Mouse (Mus musculus): ENCODE data around the gene Ifi47. TPM values are rescaled to one million over a fixed set of nuclear protein-coding genes. Genes with fewer than 3 reads are reported as not detected.

The Ifi47 gene
- polyA plus RNA-seq, 1 experiment from 2014 or later = 0.81 TPM

- no peaks in the 10 kb centered on the region for H3K4me1 ChIP-seq (ENCODE audit: control insufficient read depth, insufficient read depth, low read depth, low read length)
- WGBS = 88% methylated on average over 2 of the region's 2 CpGs
- no peaks in the 10 kb centered on the region for H3K27me3 ChIP-seq (replicated peaks; ENCODE audit: control insufficient read depth, insufficient read depth, low read length)
- H3K9ac ChIP-seq (ENCODE audit: low read depth, low read length) = no peak overlapping the region
- no peak for ATAC-seq
- H3K9me3 ChIP-seq (ENCODE audit: control insufficient read depth, low read length) = no peaks in the 10 kb centered on the region
- H3K36me3 ChIP-seq (ENCODE audit: control insufficient read depth, insufficient read depth, low read length) = no peaks in the 10 kb centered on the region
- no peak overlapping the region for H3K4me2 ChIP-seq (ENCODE audit: low read length)
- no peak overlapping the region for H3K27ac ChIP-seq (ENCODE audit: low read depth, low read length)
- no peak overlapping the region for H3K4me3 ChIP-seq (ENCODE audit: low read length)
These were observed 37.8 kb downstream of the Ifi47 start for GRCm38 (mm10) chr11:49114158-49114557.

- Histone ChIP-seq H3K9me3 (ENCODE audit: control insufficient read depth, low read length) (no peaks in the 10 kb centered on the region), H3K4me3 (ENCODE audit: low read length) (no peak within 1 kb of the TSS), H3K27ac (ENCODE audit: low read depth, low read length) (no peak within 1 kb of the TSS), H3K9ac (ENCODE audit: low read depth, low read length) (no peak within 1 kb of the TSS), H3K4me1 (ENCODE audit: control insufficient read depth, insufficient read depth, low read depth, low read length) (no peaks in the 10 kb centered on the region), H3K36me3 (ENCODE audit: control insufficient read depth, insufficient read depth, low read length) (no peaks in the 10 kb centered on the region), H3K4me2 (ENCODE audit: low read length) (no peak within 1 kb of the TSS), H3K27me3 (replicated peaks; ENCODE audit: control insufficient read depth, insufficient read depth, low read length) (no peaks in the 10 kb centered on the region)
- ATAC-seq = no peak
These were observed 38.4 kb downstream of the Ifi47 start, which contains the start of gene Olfr1396 for GRCm38 (mm10) chr11:49114774-49115173. Gene Olfr1396 (minus strand): TSS chr11:49114874.

- no peak overlapping the region for H3K4me2 ChIP-seq (ENCODE audit: low read length)
- H3K4me3 ChIP-seq (ENCODE audit: low read length) = no peak overlapping the region
- H3K9me3 ChIP-seq (ENCODE audit: control insufficient read depth, low read length) = no peaks in the 10 kb centered on the region
- no peak for ATAC-seq
- H3K36me3 ChIP-seq (ENCODE audit: control insufficient read depth, insufficient read depth, low read length) = no peaks in the 10 kb centered on the region
- WGBS = 88% methylated on average over 3 of the region's 3 CpGs
- no peaks in the 10 kb centered on the region for H3K4me1 ChIP-seq (ENCODE audit: control insufficient read depth, insufficient read depth, low read depth, low read length)
- H3K27ac ChIP-seq (ENCODE audit: low read depth, low read length) = no peak overlapping the region
- H3K27me3 ChIP-seq (replicated peaks; ENCODE audit: control insufficient read depth, insufficient read depth, low read length) = no peaks in the 10 kb centered on the region
- no peak overlapping the region for H3K9ac ChIP-seq (ENCODE audit: low read depth, low read length)
These were observed 43.2 kb downstream of the Ifi47 start for GRCm38 (mm10) chr11:49119635-49120034.

GRCm38 (mm10) chr11:49124169-49124568 is 47.8 kb downstream of the Ifi47 start:
- Histone ChIP-seq H3K4me2 (ENCODE audit: low read length) (no peak overlapping the region), H3K4me1 (ENCODE audit: control insufficient read depth, insufficient read depth, low read depth, low read length) (no peaks in the 10 kb centered on the region), H3K27ac (ENCODE audit: low read depth, low read length) (no peak overlapping the region), H3K9ac (ENCODE audit: low read depth, low read length) (no peak overlapping the region), H3K9me3 (ENCODE audit: control insufficient read depth, low read length) (no peaks in the 10 kb centered on the region), H3K36me3 (ENCODE audit: control insufficient read depth, insufficient read depth, low read length) (no peaks in the 10 kb centered on the region), H3K4me3 (ENCODE audit: low read length) (no peak overlapping the region), H3K27me3 (replicated peaks; ENCODE audit: control insufficient read depth, insufficient read depth, low read length) (no peaks in the 10 kb centered on the region)
- ATAC-seq = no peak
- 91% methylated on average over 2 of the region's 2 CpGs for WGBS

GRCm38 (mm10) chr11:49141974-49142373 is 65.6 kb downstream of the Ifi47 start, which contains the start of gene Olfr1395:
Gene Olfr1395 (plus strand): TSS chr11:49142274.
- H3K27ac ChIP-seq (ENCODE audit: low read depth, low read length) = no peak within 1 kb of the TSS
- no peak within 1 kb of the TSS for H3K9ac ChIP-seq (ENCODE audit: low read depth, low read length)
- no peaks in the 10 kb centered on the region for H3K36me3 ChIP-seq (ENCODE audit: control insufficient read depth, insufficient read depth, low read length)
- H3K4me2 ChIP-seq (ENCODE audit: low read length) = no peak within 1 kb of the TSS
- no peaks in the 10 kb centered on the region for H3K9me3 ChIP-seq (ENCODE audit: control insufficient read depth, low read length)
- ATAC-seq = no peak
- WGBS = 91% methylated on average over 6 of the region's 6 CpGs
- no peak within 1 kb of the TSS for H3K4me3 ChIP-seq (ENCODE audit: low read length)
- no peaks in the 10 kb centered on the region for H3K4me1 ChIP-seq (ENCODE audit: control insufficient read depth, insufficient read depth, low read depth, low read length)
- no peaks in the 10 kb centered on the region for H3K27me3 ChIP-seq (replicated peaks; ENCODE audit: control insufficient read depth, insufficient read depth, low read length)

Other genes with a start within 250 kb of the Ifi47 start
- 1.1 and 2.3 TPM in 2 replicates for gene Gm12184, start 249.9 kb upstream of the Ifi47 start, polyA plus RNA-seq (2015; fragmentation: Nextera tagmentation; extraction: Ambion mirVana)
- 3.6 and 5.4 TPM in 2 replicates for gene Irgm1, start 204.9 kb upstream of the Ifi47 start, polyA plus RNA-seq (2015; fragmentation: Nextera tagmentation; extraction: Ambion mirVana)
- 0.16 and 0.18 TPM in 2 replicates for gene Gm5431, start 174.4 kb upstream of the Ifi47 start, polyA plus RNA-seq (2015; fragmentation: Nextera tagmentation; extraction: Ambion mirVana)
- gene Psme2b, start 130.4 kb upstream of the Ifi47 start, polyA plus RNA-seq (2015; fragmentation: Nextera tagmentation; extraction: Ambion mirVana) = 1.4 and 6.2 TPM in 2 replicates
- not detected in 2 replicates for gene Olfr56, start 97.7 kb upstream of the Ifi47 start, polyA plus RNA-seq (2015; fragmentation: Nextera tagmentation; extraction: Ambion mirVana)
- gene 9930111J21Rik1, start 97.2 kb upstream of the Ifi47 start, polyA plus RNA-seq (2015; fragmentation: Nextera tagmentation; extraction: Ambion mirVana) = 0.24 and 0.46 TPM in 2 replicates
- not detected in 2 replicates for gene Gm12185, start 84.4 kb upstream of the Ifi47 start, polyA plus RNA-seq (2015; fragmentation: Nextera tagmentation; extraction: Ambion mirVana)
- gene Tgtp1, start 82.4 kb upstream of the Ifi47 start, polyA plus RNA-seq (2015; fragmentation: Nextera tagmentation; extraction: Ambion mirVana) = 0.09 and 0.25 TPM in 2 replicates
- gene 9930111J21Rik2, start 25.3 kb upstream of the Ifi47 start, polyA plus RNA-seq (2015; fragmentation: Nextera tagmentation; extraction: Ambion mirVana) = 0.29 and 0.40 TPM in 2 replicates
- gene Tgtp2, start 12.4 kb upstream of the Ifi47 start, polyA plus RNA-seq (2015; fragmentation: Nextera tagmentation; extraction: Ambion mirVana) = 0.09 TPM in 1 of 2 replicates, not detected in the other
- gene Olfr1396, start 38.3 kb downstream of the Ifi47 start, polyA plus RNA-seq (2015; fragmentation: Nextera tagmentation; extraction: Ambion mirVana) = not detected in 2 replicates
- not detected in 2 replicates for gene Olfr1395, start 65.7 kb downstream of the Ifi47 start, polyA plus RNA-seq (2015; fragmentation: Nextera tagmentation; extraction: Ambion mirVana)
- not detected in 2 replicates for gene Olfr1394, start 77.8 kb downstream of the Ifi47 start, polyA plus RNA-seq (2015; fragmentation: Nextera tagmentation; extraction: Ambion mirVana)
- gene Btnl9, start 110.6 kb downstream of the Ifi47 start, polyA plus RNA-seq (2015; fragmentation: Nextera tagmentation; extraction: Ambion mirVana) = 0.27 and 0.65 TPM in 2 replicates
- gene Zfp62, start 126.7 kb downstream of the Ifi47 start, polyA plus RNA-seq (2015; fragmentation: Nextera tagmentation; extraction: Ambion mirVana) = 35.3 and 38.0 TPM in 2 replicates
- gene Mgat1, start 167.6 kb downstream of the Ifi47 start, polyA plus RNA-seq (2015; fragmentation: Nextera tagmentation; extraction: Ambion mirVana) = 34.5 and 38.2 TPM in 2 replicates
- gene Olfr1393, start 201.7 kb downstream of the Ifi47 start, polyA plus RNA-seq (2015; fragmentation: Nextera tagmentation; extraction: Ambion mirVana) = 0.08 TPM in 1 of 2 replicates, not detected in the other
- gene Olfr1392, start 208.7 kb downstream of the Ifi47 start, polyA plus RNA-seq (2015; fragmentation: Nextera tagmentation; extraction: Ambion mirVana) = 0.13 TPM in 1 of 2 replicates, not detected in the other
- gene Olfr10, start 228.2 kb downstream of the Ifi47 start, polyA plus RNA-seq (2015; fragmentation: Nextera tagmentation; extraction: Ambion mirVana) = not detected in 2 replicates
- gene Olfr1391, start 246.2 kb downstream of the Ifi47 start, polyA plus RNA-seq (2015; fragmentation: Nextera tagmentation; extraction: Ambion mirVana) = not detected in 2 replicates